Mouse (Mus musculus): ENCODE measurements around the gene Asb7. TPM values are rescaled to one million over a fixed set of nuclear protein-coding genes. Genes with fewer than 3 reads are reported as not detected.
A peak's percentile ranks its signal among the peaks of the same experiment; 100 is the strongest.

The Asb7 gene
- polyA plus RNA-seq, 1 experiment from 2014 or later, result 12.5 TPM

- ATAC-seq (replicated peaks; ENCODE audit: insufficient number of reproducible peaks, low FRiP score, low TSS enrichment), result no peak
- H3K4me2 ChIP-seq, result no peak overlapping the region
- H3K4me1 ChIP-seq (ENCODE audit: control insufficient read depth, insufficient read depth, low read length), result no peaks in the 10 kb centered on the region
- H3K27ac ChIP-seq (ENCODE audit: low read depth, low read length), result 0 out of 2 replicates have a peak overlapping the region, but pooled peaks have one; percentile 6
- no peak overlapping the region for H3K4me3 ChIP-seq (ENCODE audit: low read depth, low read length)
- no peaks in the 10 kb centered on the region for H3K27me3 ChIP-seq (ENCODE audit: control insufficient read depth, insufficient read depth, low read length)
- no peaks in the 10 kb centered on the region for H3K9me3 ChIP-seq (replicated peaks; ENCODE audit: control insufficient read depth, low read length)
- H3K36me3 ChIP-seq (ENCODE audit: control insufficient read depth, insufficient read depth, low read length), result no peaks in the 10 kb centered on the region
- no peak overlapping the region for H3K9ac ChIP-seq (ENCODE audit: low read depth, low read length)
- 67% methylated on average over 12 of the region's 12 CpGs for WGBS (ENCODE audit: insufficient replicate concordance)
These were observed 88.5 kb downstream of the Asb7 start for GRCm38 (mm10) chr7:66600622-66601610.

GRCm38 (mm10) chr7:66600126-66600525 is 89.3 kb downstream of the Asb7 start:
- Histone ChIP-seq H3K27ac (ENCODE audit: low read depth, low read length) (no peak overlapping the region), H3K27me3 (ENCODE audit: control insufficient read depth, insufficient read depth, low read length) (no peaks in the 10 kb centered on the region), H3K9ac (ENCODE audit: low read depth, low read length) (no peak overlapping the region), H3K4me2 (no peak overlapping the region), H3K36me3 (ENCODE audit: control insufficient read depth, insufficient read depth, low read length) (no peaks in the 10 kb centered on the region), H3K4me3 (ENCODE audit: low read depth, low read length) (no peak overlapping the region), H3K4me1 (ENCODE audit: control insufficient read depth, insufficient read depth, low read length) (no peaks in the 10 kb centered on the region), H3K9me3 (replicated peaks; ENCODE audit: control insufficient read depth, low read length) (no peaks in the 10 kb centered on the region)
- whole genome bisulfite sequencing (ENCODE audit: insufficient replicate concordance), result 72% methylated on average over 3 of the region's 3 CpGs
- no peak for ATAC-seq (replicated peaks; ENCODE audit: insufficient number of reproducible peaks, low FRiP score, low TSS enrichment)

DNA sequence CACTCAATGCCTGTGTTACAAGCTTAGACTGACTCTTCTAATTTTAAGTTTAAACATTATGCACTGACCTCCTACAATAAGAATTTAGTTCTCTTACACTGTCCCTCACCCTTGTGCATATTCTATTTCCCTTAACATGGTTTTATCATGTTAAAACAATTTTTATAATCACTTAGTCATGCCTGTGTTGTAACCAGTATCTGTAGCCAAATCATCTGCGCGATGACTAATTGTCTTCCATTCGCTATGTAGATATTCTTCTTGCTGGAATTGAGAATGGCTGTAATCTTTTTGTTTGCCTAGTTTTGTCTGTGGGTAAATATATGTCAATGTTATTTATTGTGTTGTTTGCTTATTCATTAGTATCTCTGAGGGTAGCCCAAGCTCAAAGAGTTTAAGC is 91.5 kb downstream of the Asb7 start:
- Histone ChIP-seq H3K36me3 (ENCODE audit: control insufficient read depth, insufficient read depth, low read length) (no peaks in the 10 kb centered on the region), H3K27ac (ENCODE audit: low read depth, low read length) (no peak overlapping the region), H3K27me3 (ENCODE audit: control insufficient read depth, insufficient read depth, low read length) (no peaks in the 10 kb centered on the region), H3K4me2 (no peak overlapping the region), H3K9me3 (replicated peaks; ENCODE audit: control insufficient read depth, low read length) (no peaks in the 10 kb centered on the region), H3K4me3 (ENCODE audit: low read depth, low read length) (no peak overlapping the region), H3K4me1 (ENCODE audit: control insufficient read depth, insufficient read depth, low read length) (no peaks in the 10 kb centered on the region), H3K9ac (ENCODE audit: low read depth, low read length) (no peak overlapping the region)
- 91% methylated on average over 3 of the region's 3 CpGs for WGBS (ENCODE audit: insufficient replicate concordance)
- no peak for ATAC-seq (replicated peaks; ENCODE audit: insufficient number of reproducible peaks, low FRiP score, low TSS enrichment)

Other genes with a start within 250 kb of the Asb7 start
- gene Lins1, start 293 bp upstream of the Asb7 start, polyA plus RNA-seq (2014; fragmentation: Nextera tagmentation; extraction: Ambion mirVana), result 10.8 and 16.4 TPM in 2 replicates
- 0.08 and 0.19 TPM in 2 replicates for gene Cers3, start 53.9 kb upstream of the Asb7 start, polyA plus RNA-seq (2014; fragmentation: Nextera tagmentation; extraction: Ambion mirVana)
- 2.8 and 4.4 TPM in 2 replicates for gene Adamts17, start 150.1 kb upstream of the Asb7 start, polyA plus RNA-seq (2014; fragmentation: Nextera tagmentation; extraction: Ambion mirVana)

Measured in heart, embryonic 11.5 days (tissue).